In the genomic region with DNA sequence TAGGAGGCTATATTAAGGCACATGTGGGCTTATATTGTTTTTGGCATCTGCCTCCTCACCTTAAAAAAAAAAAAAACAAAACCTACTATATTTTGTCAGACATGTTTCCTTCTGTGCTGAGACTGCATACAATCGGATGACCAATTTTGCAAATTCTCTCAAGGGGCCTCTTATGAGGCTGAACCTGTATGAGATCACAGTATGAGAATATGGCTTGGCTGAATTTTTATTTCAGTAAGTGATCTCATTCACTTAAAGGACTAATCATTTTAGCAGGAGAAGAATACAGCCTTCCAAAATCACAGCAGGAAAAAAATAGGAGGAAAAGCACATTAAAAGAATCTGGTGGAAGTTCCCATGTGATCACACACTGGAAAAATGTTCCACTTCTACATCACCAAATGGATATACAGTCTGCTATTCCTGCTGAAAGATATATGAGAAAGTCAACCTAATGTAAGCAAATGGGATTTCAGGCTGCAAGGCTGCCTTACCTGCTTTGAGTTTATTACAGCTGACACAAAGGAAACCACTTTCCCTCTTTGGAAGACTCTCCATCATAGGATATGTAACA, we compare ENCODE assay signal across 24 mouse cellular contexts.
"Had no signal": no experiment of that assay in that cellular context is flagged by ENCODE, and none has a peak within 500 bp of the region (broad histone marks: within the 10 kb centered on the region; RNA-seq: fewer than 3 reads in every experiment).

No protein-coding gene starts in this region.

- H3K4me2 ChIP-seq: heart, embryonic 11.5 days; heart, embryonic 13.5 days; heart, embryonic 15.5 days; hindbrain, embryonic 13.5 days; hindbrain, embryonic 15.5 days; kidney, embryonic 15.5 days; limb, embryonic 12.5 days; liver, embryonic 12.5 days had no signal

- H3K4me1 ChIP-seq: hindbrain, embryonic 13.5 days; hindbrain, embryonic 15.5 days; kidney, embryonic 15.5 days; liver, embryonic 12.5 days had no signal

- ATAC-seq: hindbrain, postnatal 0 days; intestine, embryonic 16.5 days; liver, embryonic 12.5 days had no signal

- H3K27ac ChIP-seq: heart, adult 2 months; heart, embryonic 15.5 days; hindbrain, embryonic 13.5 days; hindbrain, embryonic 15.5 days; hindbrain, postnatal 0 days; kidney, embryonic 15.5 days; kidney, postnatal 0 days; limb, embryonic 12.5 days; liver, embryonic 12.5 days; liver, embryonic 14.5 days had no signal

- H3K36me3 ChIP-seq: heart, embryonic 13.5 days; heart, embryonic 15.5 days; hindbrain, embryonic 13.5 days; hindbrain, embryonic 15.5 days; kidney, embryonic 15.5 days; limb, embryonic 12.5 days; liver, embryonic 12.5 days had no signal

- H3K9me3 ChIP-seq: heart, embryonic 13.5 days; heart, embryonic 15.5 days; hindbrain, embryonic 13.5 days; hindbrain, embryonic 15.5 days; kidney, embryonic 15.5 days; limb, embryonic 12.5 days; liver, embryonic 12.5 days had no signal

- DNase-seq: gastrocnemius, postnatal 36 days; heart, adult 11 months; heart, adult 2 months; heart, postnatal 36 days; kidney, adult 11 months; kidney, adult 2 months; kidney, adult 9 months; kidney, postnatal 14 days; kidney, postnatal 36 days; layer of hippocampus, adult 9-11 months; layer of hippocampus, postnatal 36 days; left cerebral cortex, postnatal 4 days had no signal

- H3K9ac ChIP-seq: heart, embryonic 13.5 days; heart, embryonic 15.5 days; hindbrain, embryonic 13.5 days; hindbrain, embryonic 15.5 days; kidney, embryonic 15.5 days; limb, embryonic 12.5 days; liver, embryonic 12.5 days; liver, embryonic 14.5 days had no signal

- H3K4me3 ChIP-seq: heart, adult 2 months; heart, embryonic 13.5 days; heart, embryonic 15.5 days; hindbrain, embryonic 13.5 days; hindbrain, embryonic 15.5 days; kidney, embryonic 15.5 days; limb, embryonic 12.5 days; liver, embryonic 12.5 days had no signal

- H3K27me3 ChIP-seq: heart, embryonic 13.5 days; heart, embryonic 15.5 days; hindbrain, embryonic 13.5 days; hindbrain, embryonic 15.5 days; kidney, embryonic 15.5 days; limb, embryonic 12.5 days; liver, embryonic 12.5 days had no signal
